Mouse (Mus musculus): Measurements from ENCODE around the gene Sub1. TPM values are rescaled to one million over a fixed set of nuclear protein-coding genes. Genes with fewer than 3 reads are reported as not detected.

Sub1 gene
- polyA plus RNA-seq, 2 experiments, result 104 to 301 TPM

DNA sequence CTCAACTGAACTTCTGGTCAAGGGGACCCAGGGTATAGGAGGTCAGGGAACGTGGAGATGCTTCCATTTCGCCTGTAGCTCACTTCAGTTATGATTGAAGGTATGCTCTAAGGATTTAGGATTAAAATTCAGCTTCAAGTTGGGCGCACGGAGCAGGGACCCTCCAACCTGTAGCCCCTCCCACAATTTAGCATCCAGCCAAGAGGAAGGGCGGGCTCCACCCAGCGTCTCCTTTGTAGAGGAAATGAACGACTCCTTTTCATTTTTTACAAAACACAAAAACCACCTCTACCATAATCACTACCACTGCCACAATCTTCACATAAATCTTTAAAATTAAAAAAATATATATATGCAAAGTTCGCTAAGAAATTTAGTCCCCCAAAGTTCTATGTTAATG lies 35.1 kb upstream of the Sub1 start:
- no peak for ATAC-seq (ENCODE audit: insufficient read depth)
- H3K27me3 ChIP-seq (ENCODE audit: control insufficient read depth, insufficient read depth, low read length), result no peaks in the 10 kb centered on the region
- H3K4me1 ChIP-seq (replicated peaks; ENCODE audit: control insufficient read depth in 2 of 2, insufficient read depth in 2 of 2, low read length in 1 of 2), result peaks cover 0 to 4% of the 10 kb centered on the region in 2 experiments; a peak in 1 of 4 replicates
- H3K9ac ChIP-seq (replicated peaks), result no peak overlapping the region
- no peaks in the 10 kb centered on the region for H3K9me3 ChIP-seq (ENCODE audit: control insufficient read depth, low read length)
- TF ChIP-seq CTCF (IDR thresholded peaks at IDR 0.05; ENCODE audit: low read depth), result no peak
- no peak for TF ChIP-seq EP300 (IDR thresholded peaks at IDR 0.05; ENCODE audit: low read depth)
- H3K4me3 ChIP-seq (ENCODE audit: insufficient read depth in 1 of 2, low read depth in 2 of 2, low read length in 2 of 2), result no peak overlapping the region
- H3K36me3 ChIP-seq (replicated peaks; ENCODE audit: control insufficient read depth, insufficient read depth, low read depth), result no peaks in the 10 kb centered on the region
- H3K4me2 ChIP-seq (ENCODE audit: low read depth), result no peak overlapping the region
- DNase-seq (ENCODE audit: low read depth in 3 of 3, low spot score in 3 of 3), result no peak
- 63% methylated on average over 8 of the region's 8 CpGs for WGBS (ENCODE audit: insufficient replicate concordance)
- H3K27ac ChIP-seq, result no peak overlapping the region

GRCm38 (mm10) chr15:12030221-12030620 lies 33.4 kb upstream of the Sub1 start:
- ATAC-seq (ENCODE audit: insufficient read depth) (no peak), DNase-seq (ENCODE audit: low read depth in 3 of 3, low spot score in 3 of 3) (no peak)
- TF ChIP-seq EP300 (IDR thresholded peaks at IDR 0.05; ENCODE audit: low read depth) (no peak), CTCF (IDR thresholded peaks at IDR 0.05; ENCODE audit: low read depth) (no peak)
- Histone ChIP-seq H3K4me1 (replicated peaks; ENCODE audit: control insufficient read depth in 2 of 2, insufficient read depth in 2 of 2, low read length in 1 of 2) (peaks cover 0 to 4% of the 10 kb centered on the region in 2 experiments; a peak in 1 of 4 replicates), H3K4me2 (ENCODE audit: low read depth) (no peak overlapping the region), H3K36me3 (replicated peaks; ENCODE audit: control insufficient read depth, insufficient read depth, low read depth) (no peaks in the 10 kb centered on the region), H3K9me3 (ENCODE audit: control insufficient read depth, low read length) (no peaks in the 10 kb centered on the region), H3K9ac (replicated peaks) (no peak overlapping the region), H3K27ac (no peak overlapping the region), H3K4me3 (ENCODE audit: insufficient read depth in 1 of 2, low read depth in 2 of 2, low read length in 2 of 2) (no peak overlapping the region), H3K27me3 (ENCODE audit: control insufficient read depth, insufficient read depth, low read length) (no peaks in the 10 kb centered on the region)
- 29% methylated on average over 4 of the region's 4 CpGs for WGBS (ENCODE audit: insufficient replicate concordance)

DNA sequence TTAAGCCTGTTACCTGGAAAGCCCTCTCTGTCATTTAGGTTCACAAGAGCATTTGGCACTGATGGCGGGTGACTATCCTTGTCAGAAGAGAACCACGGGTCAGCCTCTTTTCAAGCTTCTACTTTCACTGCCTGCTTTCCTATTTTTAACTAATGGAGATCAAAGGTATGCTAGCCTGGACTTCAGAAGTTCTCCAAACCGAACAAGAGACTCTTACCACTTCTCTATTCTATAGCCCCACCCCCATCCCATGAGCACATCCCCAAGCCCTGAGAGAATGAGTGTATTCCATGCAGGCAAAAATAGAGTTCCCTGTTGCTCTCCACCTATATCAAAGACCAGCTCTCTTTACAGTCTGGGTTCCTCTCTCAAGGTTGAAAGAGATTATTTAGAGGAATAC lies 31.0 kb upstream of the Sub1 start:
- no peaks in the 10 kb centered on the region for H3K27me3 ChIP-seq (ENCODE audit: control insufficient read depth, insufficient read depth, low read length)
- ATAC-seq (ENCODE audit: insufficient read depth), result no peak
- no peaks in the 10 kb centered on the region; a peak in 1 of 4 replicates for H3K4me1 ChIP-seq (replicated peaks; ENCODE audit: control insufficient read depth in 2 of 2, insufficient read depth in 2 of 2, low read length in 1 of 2)
- no peak for DNase-seq (ENCODE audit: low read depth in 3 of 3, low spot score in 3 of 3)
- H3K4me3 ChIP-seq (ENCODE audit: insufficient read depth in 1 of 2, low read depth in 2 of 2, low read length in 2 of 2), result no peak overlapping the region
- H3K9me3 ChIP-seq (ENCODE audit: control insufficient read depth, low read length), result no peaks in the 10 kb centered on the region
- no peaks in the 10 kb centered on the region for H3K36me3 ChIP-seq (replicated peaks; ENCODE audit: control insufficient read depth, insufficient read depth, low read depth)
- no peak overlapping the region for H3K27ac ChIP-seq
- H3K4me2 ChIP-seq (ENCODE audit: low read depth), result no peak overlapping the region
- no peak for TF ChIP-seq EP300 (IDR thresholded peaks at IDR 0.05; ENCODE audit: low read depth)
- H3K9ac ChIP-seq (replicated peaks), result no peak overlapping the region
- 29% methylated on average over 3 of the region's 3 CpGs for WGBS (ENCODE audit: insufficient replicate concordance)

- Histone ChIP-seq H3K4me3 (ENCODE audit: insufficient read depth in 1 of 2, low read depth in 2 of 2, low read length in 2 of 2) (no peak overlapping the region), H3K27ac (no peak overlapping the region), H3K9me3 (ENCODE audit: control insufficient read depth, low read length) (no peaks in the 10 kb centered on the region), H3K36me3 (replicated peaks; ENCODE audit: control insufficient read depth, insufficient read depth, low read depth) (no peaks in the 10 kb centered on the region), H3K4me2 (ENCODE audit: low read depth) (no peak overlapping the region), H3K4me1 (replicated peaks; ENCODE audit: control insufficient read depth in 2 of 2, insufficient read depth in 2 of 2, low read length in 1 of 2) (no peaks in the 10 kb centered on the region; a peak in 1 of 4 replicates), H3K27me3 (ENCODE audit: control insufficient read depth, insufficient read depth, low read length) (no peaks in the 10 kb centered on the region), H3K9ac (replicated peaks) (no peak overlapping the region)
- ATAC-seq (ENCODE audit: insufficient read depth) (no peak), DNase-seq (ENCODE audit: low read depth in 3 of 3, low spot score in 3 of 3) (no peak)
- 69% methylated on average over 5 of the region's 5 CpGs for WGBS (ENCODE audit: insufficient replicate concordance)
- TF ChIP-seq CTCF (IDR thresholded peaks at IDR 0.05; ENCODE audit: low read depth), result no peak
- TF ChIP-seq EP300 (IDR thresholded peaks at IDR 0.05; ENCODE audit: low read depth), result no peak
Observed at GRCm38 (mm10) chr15:12026932-12027450, 30.2 kb upstream of the Sub1 start.

GRCm38 (mm10) chr15:12026026-12026425 lies 29.2 kb upstream of the Sub1 start:
- no peak for TF ChIP-seq EP300 (IDR thresholded peaks at IDR 0.05; ENCODE audit: low read depth)
- TF ChIP-seq CTCF (IDR thresholded peaks at IDR 0.05; ENCODE audit: low read depth), result no peak
- H3K4me1 ChIP-seq (replicated peaks; ENCODE audit: control insufficient read depth in 2 of 2, insufficient read depth in 2 of 2, low read length in 1 of 2), result no peaks in the 10 kb centered on the region; a peak in 1 of 4 replicates
- no peaks in the 10 kb centered on the region for H3K27me3 ChIP-seq (ENCODE audit: control insufficient read depth, insufficient read depth, low read length)
- H3K4me2 ChIP-seq (ENCODE audit: low read depth), result no peak overlapping the region
- no peak overlapping the region for H3K27ac ChIP-seq
- no peaks in the 10 kb centered on the region for H3K9me3 ChIP-seq (ENCODE audit: control insufficient read depth, low read length)
- no peak overlapping the region for H3K9ac ChIP-seq (replicated peaks)
- H3K4me3 ChIP-seq (ENCODE audit: insufficient read depth in 1 of 2, low read depth in 2 of 2, low read length in 2 of 2), result no peak overlapping the region
- H3K36me3 ChIP-seq (replicated peaks; ENCODE audit: control insufficient read depth, insufficient read depth, low read depth), result no peaks in the 10 kb centered on the region
- ATAC-seq (ENCODE audit: insufficient read depth), result no peak
- 26% methylated on average over 5 of the region's 5 CpGs for WGBS (ENCODE audit: insufficient replicate concordance)
- DNase-seq (ENCODE audit: low read depth in 3 of 3, low spot score in 3 of 3), result no peak
